Mouse (Mus musculus) brain, embryonic 14.5 days (tissue): ENCODE measurements around the gene Gm12830. TPM values are rescaled to one million over a fixed set of nuclear protein-coding genes. Genes with fewer than 3 reads are reported as not detected.

Experiments used
- DNase-seq: peaks from one replicate; pipeline ENCODE4 v3.0.0-alpha.2; 2011; ENCODE audit warnings: low read depth
- CTCF ChIP-seq: fragments of 200-500 bp; IDR thresholded peaks from 2 replicates; pipeline ENCODE4 v1.5.1; 2012; ENCODE audit warnings: inconsistent platforms, mild to moderate bottlenecking, moderate library complexity, borderline replicate concordance; ENCODE audit not compliant: insufficient read depth, insufficient read length; ENCODE audit errors: extremely low read depth
- POLR2A ChIP-seq: fragments of 200-500 bp; IDR thresholded peaks from 2 replicates; pipeline ENCODE4 v1.6.1; 2012; ENCODE audit warnings: mild to moderate bottlenecking, inconsistent platforms, borderline replicate concordance; ENCODE audit not compliant: poor library complexity, insufficient read depth, insufficient read length, severe bottlenecking; ENCODE audit errors: extremely low read depth
- polyA plus RNA-seq: library from polyadenylated mRNA; depleted of rRNA; stranded (reverse); fragments of >200 nt; gene quantifications from 2 replicates; pipeline ENCODE4 v1.2.3, GENCODE M21; 2012

Gm12830 gene
- polyA plus RNA-seq, 1 experiment: not detected

- no peak for DNase-seq
- TF ChIP-seq POLR2A (no peak), CTCF (no peak)
Observed at GRCm38 (mm10) chr4:114853968-114854367, 32.4 kb downstream of the Gm12830 start.

GRCm38 (mm10) chr4:114858426-114858825 lies 36.9 kb downstream of the Gm12830 start:
- no peak for DNase-seq
- no peak for TF ChIP-seq POLR2A
- TF ChIP-seq CTCF: no peak

GRCm38 (mm10) chr4:114863166-114863565 lies 41.6 kb downstream of the Gm12830 start:
- TF ChIP-seq CTCF (no peak), POLR2A (no peak)
- no peak for DNase-seq

- TF ChIP-seq CTCF (no peak), POLR2A (no peak)
- no peak for DNase-seq
Observed at GRCm38 (mm10) chr4:114869765-114870490, 48.4 kb downstream of the Gm12830 start.

- peak; percentile 25 for DNase-seq
- TF ChIP-seq CTCF (no peak), POLR2A (no peak)
Observed at GRCm38 (mm10) chr4:114876441-114876972, 55.0 kb downstream of the Gm12830 start.

GRCm38 (mm10) chr4:114882232-114882631 lies 60.7 kb downstream of the Gm12830 start:
- TF ChIP-seq POLR2A: no peak
- no peak for DNase-seq

GRCm38 (mm10) chr4:114897853-114898252 lies 76.3 kb downstream of the Gm12830 start:
- TF ChIP-seq CTCF (peak; percentile 22; the same call in 1 of the 2 replicates), POLR2A (no peak)
- no peak for DNase-seq

GRCm38 (mm10) chr4:114899885-114900284 lies 78.4 kb downstream of the Gm12830 start:
- DNase-seq: no peak
- TF ChIP-seq CTCF (no peak), POLR2A (no peak)

GRCm38 (mm10) chr4:114900866-114901642 lies 79.5 kb downstream of the Gm12830 start:
- no peak for TF ChIP-seq POLR2A
- no peak for TF ChIP-seq CTCF
- peak; percentile 35 for DNase-seq

GRCm38 (mm10) chr4:114901643-114902351 lies 80.3 kb downstream of the Gm12830 start:
- TF ChIP-seq CTCF (no peak), POLR2A (no peak)
- peak; percentile 39 for DNase-seq
